ENCODE assay signal across 29 mouse cellular contexts in the genomic region with DNA sequence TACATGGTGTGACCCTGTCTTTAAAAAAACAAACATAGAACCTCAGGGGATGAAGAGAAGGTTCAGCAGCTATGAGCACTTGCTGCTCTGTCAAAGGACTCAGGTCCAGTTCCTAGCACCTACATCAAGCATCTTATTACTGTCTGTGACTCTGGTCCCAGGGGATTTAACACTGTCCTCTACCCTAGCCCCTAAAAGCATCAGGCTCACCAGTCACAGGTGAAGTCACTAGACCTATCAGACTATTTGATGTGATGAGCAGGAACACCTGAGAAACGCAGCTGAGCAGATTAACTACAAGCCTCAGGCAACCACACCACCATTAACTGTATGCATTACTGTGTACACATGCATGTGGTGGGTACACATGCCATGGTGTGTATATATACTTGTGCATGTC. TPM values are rescaled to one million over a fixed set of nuclear protein-coding genes. Genes with fewer than 3 reads are reported as not detected.
DNase-seq lines count a peak whose midpoint lies in the region; ATAC-seq and TF ChIP-seq lines count a peak whose summit lies in the region.
"Had no signal": no experiment of that assay in that cellular context is flagged by ENCODE, and none has a peak within 500 bp of the region (broad histone marks: within the 10 kb centered on the region; RNA-seq: fewer than 3 reads in every experiment).

No protein-coding gene starts in this region.

- no peak for TF ChIP-seq EP300 in stomach, postnatal 0 days (optimal IDR thresholded peaks at IDR 0.05)

- no peak for TF ChIP-seq CTCF in stomach, postnatal 0 days (IDR thresholded peaks at IDR 0.05; ENCODE audit: low read depth)

- no peak overlapping the region for H3K27ac ChIP-seq in heart, embryonic 12.5 days (ENCODE audit: poor library complexity, severe bottlenecking)
- H3K27ac ChIP-seq in brown adipose tissue, adult 24 weeks (replicated peaks; ENCODE audit: low read depth, low read length): 0 out of 2 replicates have a peak overlapping the region, but pooled peaks have one; percentile 3
- H3K27ac ChIP-seq in stomach, postnatal 0 days (replicated peaks): no peak overlapping the region
- H3K27ac ChIP-seq: embryonic facial prominence, embryonic 10.5 days; embryonic facial prominence, embryonic 13.5 days; forebrain, embryonic 12.5 days; forebrain, embryonic 15.5 days; hindbrain, embryonic 10.5 days; hindbrain, embryonic 13.5 days had no signal

- H3K4me1 ChIP-seq in heart, embryonic 12.5 days (replicated peaks): peaks cover 76% of the 10 kb centered on the region
- H3K4me1 ChIP-seq in brown adipose tissue, adult 24 weeks (ENCODE audit: control insufficient read depth, insufficient read depth, insufficient read length, low read length): peaks cover 51% of the 10 kb centered on the region
- peaks cover 3% of the 10 kb centered on the region for H3K4me1 ChIP-seq in stomach, postnatal 0 days (replicated peaks; ENCODE audit: control insufficient read depth, insufficient read depth)

- DNase-seq in heart, adult 11 months: peak; percentile 90
- DNase-seq in kidney, postnatal 10 days: peak; percentile 3
- no peak for DNase-seq in kidney, postnatal 14 days
- DNase-seq in stomach, postnatal 0 days (ENCODE audit: low spot score): peak; percentile 10
- DNase-seq in frontal cortex, postnatal 14 days (ENCODE audit: low spot score in 2 of 2): no peak
- DNase-seq: adrenal gland, postnatal 10 days; B cell, adult 2 months; cerebellum, adult 11-12 months; cerebellum, adult 8-10 months; cerebellum, postnatal 10 days; cerebellum, postnatal 36 days; embryo, embryonic 11 days; gastrocnemius, postnatal 14 days; heart, postnatal 36 days had no signal

- 97% methylated on average over 1 of the region's 1 CpGs for WGBS in heart, embryonic 12.5 days
- 85% methylated on average over 1 of the region's 1 CpGs for WGBS in stomach, postnatal 0 days

- no peaks in the 10 kb centered on the region for H3K9me3 ChIP-seq in heart, embryonic 12.5 days (replicated peaks)
- H3K9me3 ChIP-seq in stomach, postnatal 0 days (ENCODE audit: control insufficient read depth, low read length): no peaks in the 10 kb centered on the region
- H3K9me3 ChIP-seq: embryonic facial prominence, embryonic 10.5 days; embryonic facial prominence, embryonic 13.5 days; forebrain, embryonic 12.5 days; forebrain, embryonic 15.5 days; G1E; hindbrain, embryonic 10.5 days; hindbrain, embryonic 13.5 days had no signal

- no peaks in the 10 kb centered on the region for H3K27me3 ChIP-seq in heart, embryonic 12.5 days (replicated peaks)
- H3K27me3 ChIP-seq in stomach, postnatal 0 days (ENCODE audit: control insufficient read depth, insufficient read depth, low read length): no peaks in the 10 kb centered on the region
- H3K27me3 ChIP-seq: CH12.LX; embryonic facial prominence, embryonic 13.5 days; forebrain, embryonic 12.5 days; forebrain, embryonic 15.5 days; hindbrain, embryonic 13.5 days; Patski had no signal

- no peak for ATAC-seq in heart, embryonic 12.5 days (ENCODE audit: insufficient number of reproducible peaks, low FRiP score)
- ATAC-seq in stomach, postnatal 0 days (ENCODE audit: low FRiP score, low TSS enrichment): no peak
- ATAC-seq: forebrain, embryonic 15.5 days; hindbrain, embryonic 16.5 days; inflammation-experienced regulatory T-cells, adult 6 months; intestine, embryonic 16.5 days; Patski had no signal

- H3K4me3 ChIP-seq in heart, embryonic 12.5 days: no peak overlapping the region
- no peak overlapping the region for H3K4me3 ChIP-seq in brown adipose tissue, adult 24 weeks (ENCODE audit: insufficient read depth, low read depth, low read length)
- H3K4me3 ChIP-seq in stomach, postnatal 0 days (ENCODE audit: low read depth, low read length): no peak overlapping the region
- H3K4me3 ChIP-seq: embryonic facial prominence, embryonic 10.5 days; embryonic facial prominence, embryonic 13.5 days; erythroblast, embryonic 14.5 days; forebrain, embryonic 12.5 days; forebrain, embryonic 15.5 days; hindbrain, embryonic 10.5 days; hindbrain, embryonic 13.5 days had no signal

- H3K4me2 ChIP-seq in heart, embryonic 12.5 days: no peak overlapping the region
- H3K4me2 ChIP-seq in stomach, postnatal 0 days (replicated peaks; ENCODE audit: low read depth): no peak overlapping the region
- H3K4me2 ChIP-seq: embryonic facial prominence, embryonic 13.5 days; forebrain, embryonic 12.5 days; forebrain, embryonic 15.5 days; hindbrain, embryonic 13.5 days had no signal

- H3K36me3 ChIP-seq in heart, embryonic 12.5 days: peaks cover 9% of the 10 kb centered on the region
- no peaks in the 10 kb centered on the region for H3K36me3 ChIP-seq in stomach, postnatal 0 days (ENCODE audit: control insufficient read depth, insufficient read depth, low read length)
- H3K36me3 ChIP-seq: embryonic facial prominence, embryonic 13.5 days; forebrain, embryonic 12.5 days; forebrain, embryonic 15.5 days; hindbrain, embryonic 13.5 days had no signal

- H3K9ac ChIP-seq in heart, embryonic 12.5 days: no peak overlapping the region
- no peak overlapping the region for H3K9ac ChIP-seq in stomach, postnatal 0 days (ENCODE audit: low read length)
- H3K9ac ChIP-seq: embryonic facial prominence, embryonic 13.5 days; forebrain, embryonic 12.5 days; forebrain, embryonic 15.5 days; hindbrain, embryonic 13.5 days had no signal

RNA-seq across cellular contexts. Expression of a gene that starts 13.8 kb away (rescaled TPM):
- 134 and 146 TPM in 2 replicates for polyA plus RNA-seq in heart, embryonic 12.5 days (2016; fragmentation: Nextera tagmentation; extraction: Ambion mirVana)
- polyA plus RNA-seq in brown adipose tissue, adult 24 weeks (2012; ENCODE audit: insufficient read depth, insufficient read length, missing spikeins): 47.1 and 62.0 TPM in 2 replicates
- 41.6 and 41.8 TPM in 2 replicates for polyA plus RNA-seq in stomach, postnatal 0 days (2015; fragmentation: Nextera tagmentation; extraction: Ambion mirVana)

Comparison
In these comparisons a context has a peak if more than half of its experiments do, and no peak if none do; other contexts are left out.
1. DNase-seq: peak in heart, adult 11 months (single experiment), kidney, postnatal 10 days (single experiment) and stomach, postnatal 0 days (single experiment); none in kidney, postnatal 14 days (single experiment) and frontal cortex, postnatal 14 days (0 of 2).